Mouse (Mus musculus) MEL-GATA-1-ER (cell line): Measurements from ENCODE around the gene Emp2.
"Not testable (repeated sequence)": the region's sequence is repeated elsewhere in the genome, so short reads cannot be mapped to it uniquely, and the experiment has no call there.

Source experiments
- DNase-seq: peaks from one replicate; pipeline ENCODE4 v3.0.0-alpha.2; 2012; ENCODE audit warnings: low read depth; ENCODE audit errors: extremely low read depth

The Emp2 gene

GRCm38 (mm10) chr16:10319914-10320569 lies 6.3 kb upstream of the Emp2 start:
- DNase-seq: no peak

- DNase-seq: no peak
Measured at GRCm38 (mm10) chr16:10317197-10317544, 3.4 kb upstream of the Emp2 start.

- no peak for DNase-seq
Measured at GRCm38 (mm10) chr16:10316493-10317196, 2.9 kb upstream of the Emp2 start.

- no peak for DNase-seq
Measured at GRCm38 (mm10) chr16:10313226-10313625, 542 bp downstream of the Emp2 start.

GRCm38 (mm10) chr16:10311989-10312388 lies 1.8 kb downstream of the Emp2 start:
- DNase-seq: no peak

- DNase-seq: no peak
Measured at GRCm38 (mm10) chr16:10311086-10311485, 2.7 kb downstream of the Emp2 start.

- no peak for DNase-seq
Measured at GRCm38 (mm10) chr16:10310507-10310906, 3.3 kb downstream of the Emp2 start.

- DNase-seq: no peak
Measured at GRCm38 (mm10) chr16:10307351-10307750, 6.4 kb downstream of the Emp2 start.

GRCm38 (mm10) chr16:10306101-10306500 lies 7.7 kb downstream of the Emp2 start:
- no peak for DNase-seq

GRCm38 (mm10) chr16:10301337-10301736 lies 12.4 kb downstream of the Emp2 start:
- DNase-seq: no peak

GRCm38 (mm10) chr16:10300231-10301186 lies 13.3 kb downstream of the Emp2 start:
- no peak for DNase-seq

GRCm38 (mm10) chr16:10299637-10300036 lies 14.1 kb downstream of the Emp2 start:
- DNase-seq: no peak

- no peak for DNase-seq
Measured at GRCm38 (mm10) chr16:10297696-10298644, 15.8 kb downstream of the Emp2 start.

GRCm38 (mm10) chr16:10288115-10288514 lies 25.7 kb downstream of the Emp2 start:
- no peak for DNase-seq

- DNase-seq: no peak
Measured at GRCm38 (mm10) chr16:10286513-10287268, 27.1 kb downstream of the Emp2 start.

GRCm38 (mm10) chr16:10281890-10282289 lies 31.9 kb downstream of the Emp2 start:
- DNase-seq: no peak

GRCm38 (mm10) chr16:10280286-10280951 lies 33.3 kb downstream of the Emp2 start:
- DNase-seq: peak; percentile 19

- not testable (repeated sequence) for DNase-seq
Measured at GRCm38 (mm10) chr16:10276778-10277177, 37.0 kb downstream of the Emp2 start.

- DNase-seq: no peak
Measured at GRCm38 (mm10) chr16:10274465-10274864, 39.3 kb downstream of the Emp2 start.

- DNase-seq: peak; percentile 24
Measured at GRCm38 (mm10) chr16:10272256-10272655, 41.5 kb downstream of the Emp2 start.
